Mouse (Mus musculus) left cerebral cortex, adult 9 months (tissue): ENCODE measurements around the gene Tceal3.
"Not testable (repeated sequence)": the region's sequence is repeated elsewhere in the genome, so short reads cannot be mapped to it uniquely, and the experiment has no call there.

Experiments used
- DNase-seq, 2 experiments: peaks; one replicate each; pipeline ENCODE4 v3.0.0; 2022; ENCODE audit warnings: low spot score in 2 of 2

Tceal3 gene

DNA sequence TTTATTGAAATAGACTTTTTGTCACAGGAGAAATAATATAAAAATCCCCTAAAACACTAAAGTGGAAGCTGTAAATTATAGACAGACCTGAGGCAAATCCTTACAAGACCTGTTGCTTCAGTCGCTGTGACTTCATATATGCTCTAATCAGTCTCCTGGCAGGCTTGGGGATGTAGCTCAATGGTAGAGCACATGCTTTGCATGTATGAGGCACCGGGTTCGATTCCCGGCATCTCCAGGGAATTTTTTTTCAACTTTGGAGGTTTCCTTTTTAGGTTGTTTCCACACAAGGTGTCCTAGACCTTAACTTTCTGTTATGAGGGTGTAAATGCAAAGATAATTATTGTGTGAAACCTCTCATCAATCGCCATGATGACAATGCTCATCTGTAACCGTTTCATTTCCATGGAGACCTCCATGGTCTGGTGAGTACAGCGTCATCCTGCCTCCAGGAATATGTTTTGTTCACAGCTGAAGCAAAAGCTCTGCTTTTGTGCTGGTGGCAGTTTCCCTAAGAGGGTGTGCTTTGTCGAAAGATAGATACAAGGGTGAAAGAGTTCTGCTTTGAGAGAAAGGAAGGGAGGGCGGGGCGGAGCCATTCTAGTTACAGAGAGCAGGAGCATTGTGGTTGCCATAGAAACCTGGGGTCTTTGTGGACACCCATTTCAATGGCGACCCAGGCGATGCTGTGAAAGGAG is at the start of gene Tceal3:
Gene Tceal3 (plus strand): TSS at position 644 of the 698 bp plus-strand sequence.
- peak; percentile 43 to 79 for DNase-seq

DNA sequence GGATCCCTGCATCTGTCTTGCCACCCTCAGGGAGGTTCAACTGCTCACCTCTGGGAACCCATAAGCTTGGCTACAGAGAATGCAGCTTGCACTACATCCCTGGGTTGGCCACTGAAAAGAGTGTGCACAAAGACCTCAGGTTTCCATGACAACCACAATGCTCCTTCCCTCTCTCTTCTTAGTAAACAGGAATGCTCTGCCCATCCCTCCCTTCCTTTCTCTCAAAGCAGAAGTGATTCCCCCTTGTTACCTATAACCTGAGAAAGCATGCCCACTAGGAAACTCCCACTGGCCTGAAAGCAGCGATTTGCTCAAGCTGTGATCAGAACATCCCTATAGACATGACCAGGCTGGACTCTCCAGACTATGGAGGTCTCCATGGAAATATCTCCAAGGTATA is 46.7 kb upstream of the Tceal3 start, which contains the start of gene Kir3dl2:
Gene Kir3dl2 (minus strand): TSS at position 101 of the 400 bp plus-strand sequence.
- not testable (repeated sequence) for DNase-seq

DNA sequence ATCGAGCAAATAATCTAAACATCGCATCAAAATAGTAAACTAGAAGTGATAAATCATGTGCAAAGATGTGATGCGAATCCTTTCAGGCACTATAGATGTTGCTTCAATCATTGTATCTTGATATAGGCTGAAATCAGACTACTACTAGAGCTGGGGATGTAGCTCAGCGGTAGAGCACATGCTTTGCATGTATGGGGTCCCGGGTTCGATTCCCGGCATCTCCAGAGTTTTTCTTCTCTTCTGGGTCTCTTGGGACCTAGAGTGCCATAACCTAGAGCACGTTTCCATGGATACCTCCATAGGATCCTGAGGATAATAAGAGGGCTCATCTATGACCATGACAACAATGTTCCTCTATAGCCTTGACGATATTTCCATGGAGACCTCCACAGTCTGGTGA is 21.5 kb upstream of the Tceal3 start:
- not testable (repeated sequence) for DNase-seq

DNA sequence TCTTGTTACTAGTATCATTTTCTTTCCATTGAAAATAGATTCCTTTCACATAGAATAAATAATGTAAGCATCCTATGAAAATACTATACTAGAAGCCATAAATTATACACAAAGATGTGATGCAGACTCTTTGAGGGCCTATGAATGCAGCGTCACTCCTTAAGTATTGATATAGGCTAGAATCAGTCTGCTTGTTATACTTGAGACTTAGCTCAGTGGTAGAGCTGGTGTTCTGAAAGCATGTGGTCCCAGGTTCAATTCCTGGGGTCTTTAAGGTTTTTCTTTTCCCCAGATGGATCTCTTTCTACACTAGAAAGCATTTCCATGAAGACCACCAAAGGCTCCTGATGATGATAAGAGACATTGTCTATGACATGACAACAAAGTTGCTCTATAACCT is 6.0 kb upstream of the Tceal3 start:
- DNase-seq: no peak

DNA sequence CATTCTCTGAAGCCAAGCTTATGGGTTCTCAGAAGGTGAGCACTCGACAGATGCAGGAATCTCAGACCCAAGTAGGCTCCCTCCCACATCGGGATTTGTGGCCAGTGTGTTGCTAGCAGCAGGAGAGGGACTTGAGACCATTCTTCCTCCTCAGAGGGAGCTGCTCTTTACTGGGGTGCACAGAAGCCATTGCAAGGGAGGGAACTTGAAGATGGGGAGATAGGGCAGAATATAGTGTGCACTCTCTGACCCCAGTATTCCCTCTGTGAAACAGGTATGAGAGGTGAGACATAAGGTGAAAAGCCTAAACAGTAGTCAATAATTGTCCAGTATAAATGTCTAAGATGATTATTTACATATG is 235 bp downstream of the Tceal3 start:
- no peak for DNase-seq

DNA sequence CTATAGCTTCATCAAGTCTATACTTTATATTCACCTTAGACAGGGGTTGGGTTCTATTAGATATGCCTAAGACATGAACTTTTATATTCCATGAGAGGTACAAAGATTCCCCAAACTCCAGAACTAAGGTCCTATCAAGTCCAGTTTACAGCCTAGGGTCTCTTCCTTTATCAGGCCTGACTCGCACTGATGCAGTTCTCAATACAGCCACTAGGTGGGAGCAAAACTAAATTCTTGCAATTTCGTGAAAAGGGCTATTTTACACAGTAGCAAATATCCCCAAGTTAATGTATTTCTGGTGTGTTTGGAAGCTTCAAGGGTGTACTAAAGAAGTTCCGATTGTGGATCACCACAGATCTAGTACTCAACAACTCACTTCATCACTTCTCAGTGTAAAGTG is 8.8 kb downstream of the Tceal3 start:
- peak in 1 of 2 experiments; percentile 3 for DNase-seq

- DNase-seq: no peak
Measured at GRCm38 (mm10) chrX:136606951-136607350, 16.3 kb downstream of the Tceal3 start.

GRCm38 (mm10) chrX:136607395-136607794 is 16.8 kb downstream of the Tceal3 start:
- no peak for DNase-seq

- DNase-seq: no peak
Measured at GRCm38 (mm10) chrX:136611346-136611745, 20.7 kb downstream of the Tceal3 start.

DNA sequence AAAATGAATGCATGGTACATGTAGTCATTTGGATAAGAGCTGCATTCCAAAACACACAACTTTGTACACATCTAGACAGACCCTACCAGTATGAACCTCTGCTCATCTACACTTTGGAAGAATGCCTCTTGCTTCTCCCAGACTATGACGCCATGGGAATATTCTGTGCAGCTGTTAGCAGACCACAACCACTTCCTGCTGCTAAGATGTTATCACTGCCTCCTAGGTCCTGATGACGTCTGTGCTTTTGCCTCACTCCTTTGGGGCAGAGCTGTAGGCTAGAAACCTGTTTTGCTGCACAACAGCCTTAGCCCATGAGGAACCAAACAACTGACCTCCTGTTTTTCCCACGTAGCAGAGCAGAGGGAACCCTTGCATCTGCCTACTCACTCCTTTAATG is 25.2 kb downstream of the Tceal3 start:
- DNase-seq: not testable (repeated sequence)

DNA sequence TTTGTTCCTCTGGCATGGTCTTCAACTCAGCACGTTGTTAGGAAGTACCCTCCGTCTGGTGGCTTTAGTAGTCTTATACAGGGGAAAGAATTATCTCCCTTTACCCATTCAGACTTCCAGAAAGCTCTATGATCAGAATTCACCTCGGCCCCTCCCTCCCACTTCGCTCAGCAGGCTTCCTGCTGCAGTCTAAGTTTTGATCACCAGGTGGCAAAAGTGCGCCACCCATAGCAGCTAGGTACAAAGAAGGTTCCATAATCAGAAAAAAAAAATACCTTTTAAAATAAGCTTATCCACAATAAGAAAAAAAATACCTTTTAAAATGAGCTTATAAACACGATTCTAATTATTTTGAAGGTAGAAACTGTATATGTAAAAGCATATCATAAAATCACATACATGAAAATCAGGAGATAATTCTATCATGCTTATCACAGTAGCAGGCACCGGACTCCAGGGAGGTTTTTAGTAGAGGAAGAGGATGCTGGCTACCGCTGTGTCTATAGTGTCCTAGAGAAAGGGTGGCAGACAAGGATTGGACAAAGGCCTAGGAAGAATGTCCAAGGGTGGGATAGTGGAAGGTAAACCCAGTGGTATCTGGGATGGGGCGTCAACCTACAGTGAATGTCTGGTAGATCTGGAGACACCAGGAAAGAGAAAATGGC is 34.4 kb downstream of the Tceal3 start:
- DNase-seq: peak in 1 of 2 experiments; percentile 55

DNA sequence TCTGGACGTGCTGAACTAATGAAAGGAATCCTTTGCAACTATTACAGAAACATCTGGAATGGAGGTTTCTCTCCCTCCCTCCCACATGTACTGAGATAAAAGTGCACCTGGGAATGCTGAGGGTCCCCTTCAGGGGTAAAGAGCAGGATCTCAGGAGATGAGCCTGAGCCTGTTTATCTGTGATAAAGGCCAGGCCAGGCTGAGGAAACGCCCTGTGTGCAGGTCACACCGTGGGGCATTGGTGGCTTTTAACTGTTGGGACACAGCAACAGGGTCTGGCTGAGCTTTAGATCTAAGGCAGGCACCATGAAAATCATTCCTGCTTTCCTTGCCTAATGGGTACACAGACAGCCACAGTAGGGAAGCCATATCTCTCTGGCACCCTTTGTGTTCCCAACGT is 35.3 kb downstream of the Tceal3 start:
- no peak for DNase-seq

DNA sequence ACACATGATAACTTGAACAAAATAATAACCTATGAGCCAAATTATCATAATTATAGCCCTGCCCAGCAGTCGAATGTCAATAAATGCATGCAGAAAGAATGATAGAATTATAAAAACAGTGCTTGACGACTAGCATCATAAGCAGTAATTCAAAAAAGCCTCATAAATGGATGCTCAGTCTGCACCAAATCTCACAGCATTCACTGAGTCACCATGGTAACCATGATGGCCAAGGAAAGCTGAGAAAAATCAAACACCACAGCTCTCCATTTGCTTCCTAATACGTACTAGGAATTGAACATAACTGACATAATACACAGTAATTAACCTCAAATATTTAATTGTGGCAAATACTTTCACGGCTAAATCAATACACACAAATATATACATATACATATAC is 44.5 kb downstream of the Tceal3 start:
- no peak for DNase-seq

DNA sequence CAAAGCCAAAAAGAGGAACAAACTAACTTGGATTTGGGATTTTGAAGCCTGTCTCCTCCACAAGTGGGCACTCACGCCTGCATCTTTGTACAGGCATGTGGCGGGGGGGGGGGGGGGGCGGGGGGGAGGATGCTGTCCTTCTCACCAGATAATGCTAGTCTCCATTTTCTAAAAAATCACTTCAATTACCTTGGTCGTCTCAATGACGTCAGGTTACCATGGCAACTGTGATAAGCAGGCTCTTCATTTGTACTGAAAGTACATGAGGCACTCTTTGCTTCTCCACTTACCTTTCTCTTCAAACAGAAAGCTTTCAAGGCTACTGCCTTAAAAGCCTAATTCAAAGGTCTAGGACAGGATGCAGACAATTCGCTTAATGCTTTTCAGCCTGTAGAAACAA is 49.1 kb downstream of the Tceal3 start:
- peak; percentile 25 to 44 for DNase-seq

DNA sequence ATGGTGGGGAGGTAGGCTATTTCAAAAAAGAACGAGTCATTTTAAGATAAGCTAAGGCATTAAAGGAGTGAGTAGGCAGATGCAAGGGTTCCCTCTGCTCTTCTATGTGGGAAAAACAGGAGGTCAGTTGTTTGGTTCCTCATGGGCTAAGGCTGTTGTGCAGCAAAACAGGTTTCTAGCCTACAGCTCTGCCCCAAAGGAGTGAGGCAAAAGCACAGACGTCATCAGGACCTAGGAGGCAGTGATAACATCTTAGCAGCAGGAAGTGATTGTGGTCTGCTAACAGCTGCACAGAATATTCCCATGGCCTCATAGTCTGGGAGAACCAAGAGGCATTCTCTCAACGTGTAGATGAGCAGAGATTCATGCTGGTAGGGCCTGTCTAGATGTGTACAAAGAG is 55.2 kb downstream of the Tceal3 start:
- DNase-seq: not testable (repeated sequence)

- peak in 1 of 2 experiments; percentile 24 for DNase-seq
Measured at GRCm38 (mm10) chrX:136666281-136666706, 75.7 kb downstream of the Tceal3 start.

DNA sequence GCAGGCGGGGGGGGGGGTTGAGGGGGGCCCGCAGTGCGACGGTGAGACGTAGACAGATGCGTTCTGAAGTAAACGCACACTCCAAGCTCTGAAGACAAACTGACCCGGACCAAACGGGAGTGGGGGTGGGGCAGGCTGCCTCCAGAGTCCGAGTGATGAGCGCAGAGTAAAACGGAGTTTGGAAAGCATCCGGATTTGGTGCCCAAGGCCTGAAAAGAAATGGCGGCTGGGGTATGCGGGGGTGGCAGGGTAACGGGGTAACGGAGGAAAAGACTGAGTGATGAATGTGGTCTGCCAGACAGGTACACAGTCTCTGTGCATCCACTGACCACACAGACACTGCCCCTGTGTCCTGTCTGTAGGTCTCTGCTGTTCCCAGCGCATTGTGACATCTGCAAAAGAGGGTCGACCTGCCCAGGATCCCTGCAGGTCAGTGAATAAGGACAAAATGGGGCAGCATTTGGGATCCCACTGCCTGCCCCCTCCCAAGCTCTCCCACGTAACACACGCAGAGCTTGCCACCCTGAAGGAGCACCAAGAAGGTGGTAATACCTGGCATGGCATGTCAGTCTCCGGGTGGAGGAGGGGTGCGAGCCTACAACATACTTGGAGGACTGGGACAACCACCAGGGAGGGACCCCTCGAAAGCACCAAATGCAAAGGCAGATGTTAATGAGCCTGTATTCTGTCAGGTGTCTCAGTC is 76.3 kb downstream of the Tceal3 start:
- peak in 1 of 2 experiments; percentile 6 for DNase-seq

- no peak for DNase-seq
Measured at GRCm38 (mm10) chrX:136668794-136669193, 78.2 kb downstream of the Tceal3 start.

- DNase-seq: no peak
Measured at GRCm38 (mm10) chrX:136680989-136681388, 90.3 kb downstream of the Tceal3 start.

DNA sequence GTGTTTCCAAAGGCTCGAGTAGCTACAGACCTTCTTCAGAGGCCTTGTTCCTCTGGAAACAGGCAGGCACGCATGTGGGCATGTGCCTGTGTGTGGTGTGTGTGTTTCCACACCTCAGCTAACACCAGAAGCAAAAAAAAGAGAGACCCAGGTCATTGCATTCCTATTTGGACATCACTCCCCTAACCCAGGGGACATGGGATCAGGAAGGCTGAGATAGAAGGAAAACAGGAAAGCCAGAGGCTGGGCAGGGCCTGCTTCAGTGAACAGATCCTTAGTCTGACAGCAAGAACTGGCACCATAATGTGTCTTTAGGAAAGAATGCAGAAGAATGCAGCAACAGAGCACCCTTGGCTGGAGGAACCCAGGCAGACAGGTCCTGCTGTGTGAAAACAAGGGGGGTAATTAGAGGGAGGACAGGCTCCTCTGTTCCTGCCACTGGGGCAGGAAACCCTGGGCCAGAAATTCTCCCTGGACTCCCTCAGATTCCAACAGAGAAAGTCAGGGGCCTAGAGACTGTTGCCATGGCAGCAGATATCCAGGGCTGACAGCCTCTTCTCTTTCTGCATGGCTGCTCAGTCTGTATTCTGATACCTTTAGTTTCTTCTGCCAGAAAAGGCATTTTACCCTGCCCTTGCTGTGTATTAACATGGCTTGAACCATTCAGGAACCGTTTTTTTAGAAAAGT is 101.1 kb downstream of the Tceal3 start:
- not testable (repeated sequence) for DNase-seq

DNA sequence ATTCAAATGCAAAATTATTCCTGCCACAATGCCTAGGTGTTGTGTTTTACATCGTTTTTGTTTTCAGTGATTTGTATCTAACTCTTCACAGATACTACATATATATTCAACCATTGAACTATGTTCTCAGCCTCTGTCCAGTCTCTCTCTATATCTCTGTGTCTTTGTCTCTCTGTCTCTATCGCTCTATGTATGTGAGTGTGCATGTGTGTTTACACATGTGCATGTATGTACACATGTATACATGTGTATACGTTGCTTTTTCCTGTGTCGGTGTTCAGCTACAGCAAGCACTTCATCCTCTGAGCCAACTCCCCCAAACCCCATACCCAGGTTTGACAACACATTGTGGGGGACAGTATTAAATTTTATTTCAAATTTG is 101.6 kb downstream of the Tceal3 start:
- no peak for DNase-seq

DNA sequence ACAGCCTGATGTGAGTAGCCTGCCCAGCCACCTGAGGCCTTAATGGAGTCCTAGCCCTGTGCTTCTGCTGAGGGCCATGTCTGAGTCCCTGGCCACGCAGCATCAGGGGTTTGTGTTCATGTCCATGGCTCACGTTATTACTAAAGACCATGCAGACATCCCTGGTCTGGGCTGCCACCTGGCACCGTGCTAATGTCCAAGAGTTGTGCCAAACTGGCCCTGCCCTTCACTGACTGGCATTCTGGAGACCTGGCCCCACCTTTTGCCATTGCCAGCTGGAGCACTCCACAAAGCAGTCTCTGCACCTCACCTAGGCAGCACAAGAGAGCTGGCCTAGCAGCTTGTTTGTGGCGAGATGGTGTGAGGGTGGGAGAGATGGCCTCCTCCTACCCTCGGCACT is 102.6 kb downstream of the Tceal3 start:
- DNase-seq: no peak
